Mouse (Mus musculus) adrenal gland, adult 2 months (tissue): ENCODE results near the gene Pdzk1. TPM values are rescaled to one million over a fixed set of nuclear protein-coding genes. Genes with fewer than 3 reads are reported as not detected.

ENCODE experiments used
- DNase-seq: peaks from one replicate; pipeline ENCODE4 v3.0.0; 2021
- polyA plus RNA-seq: library from polyadenylated mRNA; depleted of rRNA; stranded (reverse); fragments of >200 nt; gene quantifications from 2 replicates; pipeline ENCODE4 v1.2.3, GENCODE M21; 2012; rRNA removed
- total RNA-seq, 2 experiments: library from RNA; stranded (reverse); gene quantifications; 2 replicates each; pipeline ENCODE4 v1.2.3; 2021

The Pdzk1 gene
- total and polyA plus RNA-seq, 3 experiments = 0.26 to 0.35 TPM; not detected in 1

GRCm38 (mm10) chr3:96883690-96884089, 54.6 kb downstream of the Pdzk1 start:
- no peak for DNase-seq

GRCm38 (mm10) chr3:96902336-96902999, 73.4 kb downstream of the Pdzk1 start:
- no peak for DNase-seq

GRCm38 (mm10) chr3:96904393-96904792, 75.3 kb downstream of the Pdzk1 start, which contains the start of gene Gja5:
Gene Gja5, plus strand, starts transcription at chr3:96904693.
- no peak for DNase-seq

GRCm38 (mm10) chr3:96904851-96905541, 75.9 kb downstream of the Pdzk1 start, which contains the start of gene Gpr89:
Gene Gpr89, minus strand, starts transcription at chr3:96905346.
- peak; percentile 97 for DNase-seq

GRCm38 (mm10) chr3:96905592-96905991, 76.5 kb downstream of the Pdzk1 start:
- no peak for DNase-seq

Other genes with a start within 250 kb of the Pdzk1 start
- gene Polr3gl, start 235.1 kb upstream of the Pdzk1 start, total RNA-seq = 10 to 100 TPM; 32.5 to 38.5 TPM
- 19.9 and 21.4 TPM in 2 replicates for gene Polr3gl, start 235.1 kb upstream of the Pdzk1 start, polyA plus RNA-seq
- 1 to 10 TPM in 1 of 2 experiments, under 1 TPM in 1; 0.75 to 2.3 TPM for gene Ankrd34a, start 232.6 kb upstream of the Pdzk1 start, total RNA-seq
- gene Ankrd34a, start 232.6 kb upstream of the Pdzk1 start, polyA plus RNA-seq = 1.8 and 2.0 TPM in 2 replicates
- 10 to 100 TPM; 31.2 to 46.4 TPM for gene Lix1l, start 228.1 kb upstream of the Pdzk1 start, total RNA-seq
- 17.6 and 21.1 TPM in 2 replicates for gene Lix1l, start 228.1 kb upstream of the Pdzk1 start, polyA plus RNA-seq
- gene Rbm8a, start 199.4 kb upstream of the Pdzk1 start, total RNA-seq = 10 to 100 TPM; 69.2 to 85.3 TPM
- 1.3 and 2.3 TPM in 2 replicates for gene Rbm8a, start 199.4 kb upstream of the Pdzk1 start, polyA plus RNA-seq
- gene Pex11b, start 193.9 kb upstream of the Pdzk1 start, total RNA-seq = 10 to 100 TPM; 42.3 to 48.4 TPM
- gene Pex11b, start 193.9 kb upstream of the Pdzk1 start, polyA plus RNA-seq = 31.8 and 32.6 TPM in 2 replicates
- gene Gm42957, start 193.8 kb upstream of the Pdzk1 start, total RNA-seq = under 1 TPM; 0.21 to 0.35 TPM
- gene Gm42957, start 193.8 kb upstream of the Pdzk1 start, polyA plus RNA-seq = 0.02 TPM in 1 of 2 replicates, not detected in the other
- 1 to 10 TPM; 1.3 to 1.9 TPM for gene Itga10, start 183.7 kb upstream of the Pdzk1 start, total RNA-seq
- 1.3 and 1.6 TPM in 2 replicates for gene Itga10, start 183.7 kb upstream of the Pdzk1 start, polyA plus RNA-seq
- gene Ankrd35, start 159.2 kb upstream of the Pdzk1 start, total RNA-seq = 1 to 10 TPM; 3.0 to 4.6 TPM
- 1.5 and 3.3 TPM in 2 replicates for gene Ankrd35, start 159.2 kb upstream of the Pdzk1 start, polyA plus RNA-seq
- 10 to 100 TPM; 20.3 to 24.5 TPM for gene Pias3, start 132.9 kb upstream of the Pdzk1 start, total RNA-seq
- gene Pias3, start 132.9 kb upstream of the Pdzk1 start, polyA plus RNA-seq = 38.9 and 43.9 TPM in 2 replicates
- gene Nudt17, start 120.7 kb upstream of the Pdzk1 start, total RNA-seq = 1 to 10 TPM in 1 of 2 experiments, under 1 TPM in 1; 0.95 to 1.1 TPM
- gene Nudt17, start 120.7 kb upstream of the Pdzk1 start, polyA plus RNA-seq = 2.3 and 2.5 TPM in 2 replicates
- 10 to 100 TPM; 28.9 to 32.8 TPM for gene Polr3c, start 101.7 kb upstream of the Pdzk1 start, total RNA-seq
- 14.1 and 19.9 TPM in 2 replicates for gene Polr3c, start 101.7 kb upstream of the Pdzk1 start, polyA plus RNA-seq
- 10 to 100 TPM; 39.4 to 46.5 TPM for gene Rnf115, start 101.6 kb upstream of the Pdzk1 start, total RNA-seq
- gene Rnf115, start 101.6 kb upstream of the Pdzk1 start, polyA plus RNA-seq = 9.9 and 12.5 TPM in 2 replicates
- not detected for gene Cd160, start 67 bp downstream of the Pdzk1 start, total RNA-seq
- 0.18 TPM in 1 of 2 replicates, not detected in the other for gene Cd160, start 67 bp downstream of the Pdzk1 start, polyA plus RNA-seq
- 1 to 10 TPM; 1.7 to 2.1 TPM for gene Gja5, start 75.4 kb downstream of the Pdzk1 start, total RNA-seq
- 1.4 and 1.6 TPM in 2 replicates for gene Gja5, start 75.4 kb downstream of the Pdzk1 start, polyA plus RNA-seq
- gene Gpr89, start 76.1 kb downstream of the Pdzk1 start, total RNA-seq = 10 to 100 TPM; 27.9 to 34.4 TPM
- 8.6 and 10.7 TPM in 2 replicates for gene Gpr89, start 76.1 kb downstream of the Pdzk1 start, polyA plus RNA-seq
- gene Gja8, start 96.7 kb downstream of the Pdzk1 start, total RNA-seq = not detected
- gene Gja8, start 96.7 kb downstream of the Pdzk1 start, polyA plus RNA-seq = not detected in 2 replicates